13 mouse cellular contexts compared by ENCODE assay signal in genomic region chr17:93313310-93313688, GRCm38 (mm10).
DNase-seq lines count a peak whose midpoint lies in the region; ATAC-seq and TF ChIP-seq lines count a peak whose summit lies in the region.
"Had no signal": no experiment of that assay in that cellular context is flagged by ENCODE, and none has a peak within 500 bp of the region (broad histone marks: within the 10 kb centered on the region; RNA-seq: fewer than 3 reads in every experiment).

No protein-coding gene starts in this region.

- DNase-seq in embryonic facial prominence, embryonic 11.5 days (ENCODE audit: low spot score), result no peak
- no peak for DNase-seq in embryonic facial prominence, embryonic 10.5 days (ENCODE audit: low spot score)
- no peak for DNase-seq in urinary bladder, postnatal 4 days (ENCODE audit: low spot score in 2 of 2)
- DNase-seq in thymus, adult 2 months, result no peak
- DNase-seq: B cell, adult 2 months; cerebellum, adult 8-10 months; lung, postnatal 36 days had no signal

- no peak overlapping the region for H3K27ac ChIP-seq in embryonic facial prominence, embryonic 11.5 days (replicated peaks; ENCODE audit: low read depth, low read length)
- H3K27ac ChIP-seq in embryonic facial prominence, embryonic 10.5 days (replicated peaks), result no peak overlapping the region
- peak overlapping the region; percentile 41 for H3K27ac ChIP-seq in forebrain, embryonic 13.5 days
- no peak overlapping the region for H3K27ac ChIP-seq in hindbrain, embryonic 16.5 days (ENCODE audit: low read depth, low read length)
- no peak overlapping the region for H3K27ac ChIP-seq in neural tube, embryonic 14.5 days (ENCODE audit: low read depth, low read length)
- H3K27ac ChIP-seq in thymus, adult 2 months (ENCODE audit: control insufficient read depth, insufficient read depth, low read length), result no peak overlapping the region
- H3K27ac ChIP-seq: liver, embryonic 14.5 days had no signal

- H3K9ac ChIP-seq in embryonic facial prominence, embryonic 11.5 days (replicated peaks; ENCODE audit: low read length), result no peak overlapping the region
- H3K9ac ChIP-seq in forebrain, embryonic 13.5 days, result no peak overlapping the region
- no peak overlapping the region for H3K9ac ChIP-seq in hindbrain, embryonic 16.5 days (ENCODE audit: low read depth, low read length)
- H3K9ac ChIP-seq in neural tube, embryonic 14.5 days (replicated peaks; ENCODE audit: low read depth, low read length), result no peak overlapping the region
- H3K9ac ChIP-seq: liver, embryonic 14.5 days had no signal

- H3K4me3 ChIP-seq in embryonic facial prominence, embryonic 11.5 days (ENCODE audit: low read depth, low read length), result no peak overlapping the region
- no peak overlapping the region for H3K4me3 ChIP-seq in embryonic facial prominence, embryonic 10.5 days
- H3K4me3 ChIP-seq in forebrain, embryonic 13.5 days, result no peak overlapping the region
- no peak overlapping the region for H3K4me3 ChIP-seq in hindbrain, embryonic 16.5 days (ENCODE audit: low read length)
- H3K4me3 ChIP-seq in neural tube, embryonic 14.5 days (ENCODE audit: low read depth, low read length), result no peak overlapping the region
- no peak overlapping the region for H3K4me3 ChIP-seq in thymus, adult 2 months (ENCODE audit: control insufficient read depth, insufficient read depth, low read length)

- H3K4me1 ChIP-seq in embryonic facial prominence, embryonic 11.5 days (ENCODE audit: control insufficient read depth, insufficient read depth, low read length), result no peaks in the 10 kb centered on the region
- H3K4me1 ChIP-seq in embryonic facial prominence, embryonic 10.5 days, result peaks cover 3% of the 10 kb centered on the region; the same call in 1 of the 2 replicates
- H3K4me1 ChIP-seq in forebrain, embryonic 13.5 days, result peaks cover 9% of the 10 kb centered on the region; the same call in 1 of the 2 replicates
- peaks cover 6% of the 10 kb centered on the region for H3K4me1 ChIP-seq in hindbrain, embryonic 16.5 days (ENCODE audit: control insufficient read depth, insufficient read depth, low read depth, low read length)
- peaks cover 7% of the 10 kb centered on the region for H3K4me1 ChIP-seq in neural tube, embryonic 14.5 days (ENCODE audit: control insufficient read depth, insufficient read depth, low read length)
- H3K4me1 ChIP-seq in thymus, adult 2 months (replicated peaks; ENCODE audit: control insufficient read depth, insufficient read depth, low read length), result no peaks in the 10 kb centered on the region

- no peak overlapping the region for H3K4me2 ChIP-seq in embryonic facial prominence, embryonic 11.5 days (ENCODE audit: low read depth, low read length)
- H3K4me2 ChIP-seq in forebrain, embryonic 13.5 days, result no peak overlapping the region
- no peak overlapping the region for H3K4me2 ChIP-seq in hindbrain, embryonic 16.5 days (ENCODE audit: low read length)
- no peak overlapping the region for H3K4me2 ChIP-seq in neural tube, embryonic 14.5 days (ENCODE audit: low read depth, low read length)

- peak; percentile 72; the same call in 1 of the 2 replicates for ATAC-seq in embryonic facial prominence, embryonic 11.5 days (replicated peaks; ENCODE audit: insufficient number of reproducible peaks, low FRiP score, low TSS enrichment, low read depth)
- peak; percentile 84 for ATAC-seq in forebrain, embryonic 13.5 days
- peak; percentile 92 for ATAC-seq in hindbrain, embryonic 16.5 days
- ATAC-seq in neural tube, embryonic 14.5 days (ENCODE audit: low read depth), result peak; percentile 44; the same call in 1 of the 2 replicates
- no peak for ATAC-seq in inflammation-experienced regulatory T-cells, adult 6 months
- ATAC-seq: activated CD4-positive, CD25-positive, alpha-beta regulatory T cell, adult 4 months had no signal

- no peaks in the 10 kb centered on the region for H3K9me3 ChIP-seq in embryonic facial prominence, embryonic 11.5 days (replicated peaks; ENCODE audit: control insufficient read depth, low read length)
- no peaks in the 10 kb centered on the region for H3K9me3 ChIP-seq in embryonic facial prominence, embryonic 10.5 days
- H3K9me3 ChIP-seq in forebrain, embryonic 13.5 days (replicated peaks), result no peaks in the 10 kb centered on the region
- H3K9me3 ChIP-seq in hindbrain, embryonic 16.5 days (ENCODE audit: control insufficient read depth, low read length), result no peaks in the 10 kb centered on the region
- no peaks in the 10 kb centered on the region for H3K9me3 ChIP-seq in neural tube, embryonic 14.5 days (ENCODE audit: control insufficient read depth, low read length)

- H3K36me3 ChIP-seq in embryonic facial prominence, embryonic 11.5 days (replicated peaks; ENCODE audit: control insufficient read depth, insufficient read depth, low read depth, low read length), result no peaks in the 10 kb centered on the region
- H3K36me3 ChIP-seq in embryonic facial prominence, embryonic 10.5 days (replicated peaks), result no peaks in the 10 kb centered on the region
- no peaks in the 10 kb centered on the region for H3K36me3 ChIP-seq in forebrain, embryonic 13.5 days (ENCODE audit: poor library complexity, severe bottlenecking)
- H3K36me3 ChIP-seq in hindbrain, embryonic 16.5 days (ENCODE audit: control insufficient read depth, insufficient read depth, low read length), result no peaks in the 10 kb centered on the region
- H3K36me3 ChIP-seq in neural tube, embryonic 14.5 days (ENCODE audit: control insufficient read depth, insufficient read depth, low read length), result no peaks in the 10 kb centered on the region
- H3K36me3 ChIP-seq in thymus, adult 2 months (ENCODE audit: control insufficient read depth, insufficient read depth, low read length), result no peaks in the 10 kb centered on the region

- no peak for TF ChIP-seq POLR2A in thymus, adult 2 months (IDR thresholded peaks at IDR 0.05; ENCODE audit: control insufficient read depth, extremely low read depth, insufficient read depth, low read length, poor library complexity)

- H3K27me3 ChIP-seq in embryonic facial prominence, embryonic 11.5 days (ENCODE audit: control insufficient read depth, insufficient read depth, low read length), result no peaks in the 10 kb centered on the region
- H3K27me3 ChIP-seq in embryonic facial prominence, embryonic 10.5 days (replicated peaks; ENCODE audit: low read depth, poor library complexity, severe bottlenecking), result no peaks in the 10 kb centered on the region
- no peaks in the 10 kb centered on the region for H3K27me3 ChIP-seq in forebrain, embryonic 13.5 days
- no peaks in the 10 kb centered on the region for H3K27me3 ChIP-seq in hindbrain, embryonic 16.5 days (replicated peaks; ENCODE audit: control insufficient read depth, insufficient read depth, low read length)
- H3K27me3 ChIP-seq in neural tube, embryonic 14.5 days (ENCODE audit: control insufficient read depth, insufficient read depth, low read length), result no peaks in the 10 kb centered on the region
- H3K27me3 ChIP-seq in thymus, adult 2 months (ENCODE audit: control insufficient read depth, insufficient read depth, low read length), result no peaks in the 10 kb centered on the region

- no peak for TF ChIP-seq CTCF in thymus, adult 2 months (IDR thresholded peaks at IDR 0.05; ENCODE audit: borderline replicate concordance, control insufficient read depth, extremely low read depth, insufficient read depth, low read length, poor library complexity)

- 44% methylated on average over 2 of the region's 2 CpGs for WGBS in embryonic facial prominence, embryonic 11.5 days
- WGBS in embryonic facial prominence, embryonic 10.5 days, result 46% methylated on average over 2 of the region's 2 CpGs
- 35% methylated on average over 2 of the region's 2 CpGs for WGBS in forebrain, embryonic 13.5 days
- WGBS in hindbrain, embryonic 16.5 days, result 27% methylated on average over 2 of the region's 2 CpGs
- WGBS in neural tube, embryonic 14.5 days, result 24% methylated on average over 2 of the region's 2 CpGs
- 96% methylated on average over 2 of the region's 2 CpGs for WGBS in thymus, adult 2 months
